Mouse (Mus musculus): Measurements from ENCODE around the gene Ascl2. TPM values are rescaled to one million over a fixed set of nuclear protein-coding genes. Genes with fewer than 3 reads are reported as not detected.

The Ascl2 gene
- polyA plus RNA-seq, 1 experiment = not detected

- no peak overlapping the region for H3K4me3 ChIP-seq (ENCODE audit: insufficient read depth, low read length)
- TF ChIP-seq POLR2A (IDR thresholded peaks at IDR 0.05; ENCODE audit: borderline replicate concordance, low read depth, low read length) (no peak), CTCF (IDR thresholded peaks at IDR 0.05; ENCODE audit: low read depth, low read length) (no peak)
- no peak overlapping the region for H3K27ac ChIP-seq (ENCODE audit: insufficient read depth, low read depth, low read length)
- peaks cover 38% of the 10 kb centered on the region for H3K4me1 ChIP-seq (ENCODE audit: control insufficient read depth, insufficient read depth, low read length)
These were observed 40.9 kb upstream of the Ascl2 start for GRCm38 (mm10) chr7:143009996-143010395.

DNA sequence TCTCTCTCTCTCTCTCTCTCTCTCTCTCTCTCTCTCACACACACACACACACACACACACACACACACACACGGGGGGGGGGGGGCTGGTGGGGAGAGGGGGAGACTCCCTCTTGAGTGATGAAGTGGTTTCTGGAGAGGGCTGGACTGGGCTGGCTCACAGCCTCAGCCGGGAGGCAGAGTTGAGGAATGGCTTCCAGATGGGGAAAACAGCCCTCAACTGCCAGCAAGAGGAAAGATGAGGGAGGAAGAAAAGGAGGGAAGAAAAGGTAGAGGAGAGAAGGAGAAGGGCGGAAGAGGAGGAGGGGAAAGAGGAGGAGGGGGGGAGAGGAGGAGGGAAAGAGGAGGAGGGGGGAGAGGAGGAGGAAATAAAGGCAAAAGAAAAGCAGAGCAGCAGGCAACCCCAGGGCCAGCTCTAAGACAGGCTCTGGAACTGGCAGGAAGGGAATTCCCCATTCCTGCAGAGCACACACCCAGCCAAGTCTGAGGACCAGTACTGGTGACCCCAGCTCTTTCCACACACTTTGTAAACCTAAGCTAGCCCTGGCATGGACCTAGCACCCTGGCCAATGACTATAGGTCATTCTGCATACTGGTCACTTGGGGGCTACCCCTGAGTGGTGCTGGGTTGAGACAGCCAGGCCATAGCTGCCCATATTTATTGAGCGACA, 40.1 kb upstream of the Ascl2 start:
- H3K4me3 ChIP-seq (ENCODE audit: insufficient read depth, low read length) = no peak overlapping the region

GRCm38 (mm10) chr7:143008370-143008926, 39.4 kb upstream of the Ascl2 start:
- no peak; the same call in none of the 2 replicates for TF ChIP-seq CTCF (IDR thresholded peaks at IDR 0.05; ENCODE audit: low read depth, low read length)
- TF ChIP-seq POLR2A (IDR thresholded peaks at IDR 0.05; ENCODE audit: borderline replicate concordance, low read depth, low read length) = no peak
- Histone ChIP-seq H3K4me3 (ENCODE audit: insufficient read depth, low read length) (no peak overlapping the region), H3K4me1 (ENCODE audit: control insufficient read depth, insufficient read depth, low read length) (peaks cover 40% of the 10 kb centered on the region), H3K27ac (ENCODE audit: insufficient read depth, low read depth, low read length) (no peak overlapping the region)

More for the DNA sequence above, 40.1 kb upstream of the Ascl2 start:
- Histone ChIP-seq H3K27ac (ENCODE audit: insufficient read depth, low read depth, low read length) (no peak overlapping the region), H3K4me1 (ENCODE audit: control insufficient read depth, insufficient read depth, low read length) (peaks cover 46% of the 10 kb centered on the region)
- TF ChIP-seq POLR2A (IDR thresholded peaks at IDR 0.05; ENCODE audit: borderline replicate concordance, low read depth, low read length) = no peak
- TF ChIP-seq CTCF (IDR thresholded peaks at IDR 0.05; ENCODE audit: low read depth, low read length) = no peak

GRCm38 (mm10) chr7:143007599-143008369, 38.7 kb upstream of the Ascl2 start:
- Histone ChIP-seq H3K4me3 (ENCODE audit: insufficient read depth, low read length) (no peak overlapping the region), H3K4me1 (ENCODE audit: control insufficient read depth, insufficient read depth, low read length) (peaks cover 40% of the 10 kb centered on the region), H3K27ac (ENCODE audit: insufficient read depth, low read depth, low read length) (no peak overlapping the region)
- TF ChIP-seq POLR2A (IDR thresholded peaks at IDR 0.05; ENCODE audit: borderline replicate concordance, low read depth, low read length) (no peak), CTCF (IDR thresholded peaks at IDR 0.05; ENCODE audit: low read depth, low read length) (peak; percentile 59; the same call in 1 of the 2 replicates)

DNA sequence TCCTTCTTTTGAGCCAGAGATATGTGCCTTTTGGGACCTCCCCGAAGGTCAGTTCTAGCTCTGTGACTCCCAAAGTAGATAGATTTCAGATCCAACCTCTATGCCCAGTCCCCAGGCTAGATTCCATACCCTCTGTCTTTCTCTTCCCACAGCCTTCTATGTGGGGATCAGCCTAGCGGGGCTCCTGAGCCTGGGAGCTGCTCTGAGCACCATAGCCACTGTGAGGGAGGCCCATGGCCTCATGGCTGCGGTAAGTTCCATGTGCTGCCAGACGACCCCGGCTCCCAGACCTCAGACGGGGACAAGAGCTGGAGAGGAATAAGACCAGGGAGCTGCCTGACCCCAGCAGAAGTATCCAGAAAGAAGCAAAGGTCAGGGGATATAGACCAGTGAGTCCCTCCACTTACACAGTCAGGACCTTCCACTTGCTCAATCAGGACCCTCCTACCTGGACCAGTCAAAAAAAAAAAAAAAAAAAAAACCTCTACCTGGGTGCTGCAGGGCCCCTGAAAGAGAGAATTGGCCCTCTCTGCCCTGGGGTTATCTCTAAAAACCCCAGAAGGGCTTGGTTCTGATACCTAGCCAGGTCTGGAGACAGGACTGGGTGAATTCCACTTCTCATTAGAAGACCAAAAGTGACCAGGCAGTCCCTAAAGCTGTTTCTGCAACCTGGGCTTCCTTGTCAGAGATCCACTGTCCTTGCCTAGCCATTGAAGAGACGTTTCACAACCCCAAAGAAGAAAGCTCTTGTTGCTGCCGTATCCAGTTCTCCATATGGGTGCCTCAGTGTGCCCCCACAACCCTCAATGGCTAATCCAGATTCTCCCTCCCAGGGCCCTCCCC, 37.9 kb upstream of the Ascl2 start:
- Histone ChIP-seq H3K27ac (ENCODE audit: insufficient read depth, low read depth, low read length) (no peak overlapping the region), H3K4me3 (ENCODE audit: insufficient read depth, low read length) (no peak overlapping the region), H3K4me1 (ENCODE audit: control insufficient read depth, insufficient read depth, low read length) (peaks cover 40% of the 10 kb centered on the region)
- TF ChIP-seq CTCF (IDR thresholded peaks at IDR 0.05; ENCODE audit: low read depth, low read length) = no peak
- no peak for TF ChIP-seq POLR2A (IDR thresholded peaks at IDR 0.05; ENCODE audit: borderline replicate concordance, low read depth, low read length)

DNA sequence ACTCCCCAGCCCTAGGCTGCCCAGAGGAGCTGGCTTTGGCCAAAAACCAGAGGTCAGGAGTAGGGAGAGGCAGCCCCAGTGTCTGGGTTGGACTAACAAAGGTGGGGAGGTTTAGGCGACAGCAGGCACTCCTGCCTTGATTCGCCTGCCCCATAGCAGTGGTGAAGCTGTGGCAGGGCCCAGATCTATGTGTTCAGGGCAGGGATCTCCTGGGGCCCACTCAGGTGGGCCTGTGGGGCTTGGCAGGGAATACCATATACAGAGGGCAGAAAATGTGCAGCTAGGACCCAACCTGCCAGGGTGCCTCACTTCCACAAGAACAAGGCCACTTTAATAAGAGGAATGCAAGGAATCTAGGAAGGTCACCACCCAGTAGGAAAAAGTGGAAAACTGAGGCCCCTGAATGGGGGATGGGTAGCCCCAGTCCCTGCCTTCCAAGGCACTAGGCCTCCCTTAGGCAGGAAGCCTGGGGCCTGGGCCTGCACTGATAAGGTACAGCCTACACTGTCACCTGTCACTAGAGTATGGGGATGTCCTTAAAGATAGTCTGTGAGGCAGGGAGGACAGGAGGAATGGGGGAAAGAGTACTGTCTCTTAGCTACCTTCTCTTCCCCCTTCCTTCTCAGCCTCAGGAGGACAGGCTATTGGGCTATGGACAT, 37.2 kb upstream of the Ascl2 start:
- peaks cover 40% of the 10 kb centered on the region for H3K4me1 ChIP-seq (ENCODE audit: control insufficient read depth, insufficient read depth, low read length)
- no peak overlapping the region for H3K27ac ChIP-seq (ENCODE audit: insufficient read depth, low read depth, low read length)
- TF ChIP-seq CTCF (IDR thresholded peaks at IDR 0.05; ENCODE audit: low read depth, low read length) (no peak), POLR2A (IDR thresholded peaks at IDR 0.05; ENCODE audit: borderline replicate concordance, low read depth, low read length) (no peak)
- H3K4me3 ChIP-seq (ENCODE audit: insufficient read depth, low read length) = peak overlapping the region; percentile 27

DNA sequence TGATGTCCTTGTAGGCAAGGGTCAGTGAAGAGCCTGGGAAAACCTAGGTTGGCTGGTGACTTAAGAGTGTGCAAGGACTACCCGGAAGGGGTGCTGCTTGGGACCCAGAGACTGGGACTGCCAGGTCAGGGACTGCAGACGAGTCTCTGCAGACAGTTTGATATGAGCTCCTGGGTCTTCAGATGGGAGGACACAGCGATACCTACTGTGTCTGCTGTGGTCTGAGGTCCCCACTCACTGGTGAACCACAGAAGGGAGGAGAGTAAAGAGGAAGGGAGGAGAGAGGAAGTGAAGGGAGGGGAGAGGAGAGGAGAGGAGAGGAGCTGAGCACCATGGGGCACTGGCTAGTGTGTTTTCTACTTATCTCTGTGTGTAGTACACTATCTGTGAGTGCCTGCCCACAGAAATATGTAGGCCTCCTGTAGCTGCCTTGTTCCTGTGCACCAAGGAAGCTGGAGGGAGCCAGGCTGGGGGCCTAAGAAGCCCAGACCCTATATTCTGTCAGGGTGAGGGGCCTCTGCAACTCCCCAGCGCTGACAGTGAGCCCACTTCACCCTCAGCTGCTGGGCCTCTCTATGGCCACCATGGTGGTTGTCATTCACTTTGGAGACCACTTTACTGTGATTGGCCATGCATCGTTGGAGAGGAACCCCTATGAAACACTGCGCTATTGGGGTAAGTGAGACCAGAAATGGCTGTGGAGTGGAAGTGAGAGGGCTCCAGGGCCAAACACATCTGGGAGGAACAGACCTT, 36.5 kb upstream of the Ascl2 start:
- peak overlapping the region; percentile 27 for H3K4me3 ChIP-seq (ENCODE audit: insufficient read depth, low read length)
- peak overlapping the region; percentile 11 for H3K27ac ChIP-seq (ENCODE audit: insufficient read depth, low read depth, low read length)

GRCm38 (mm10) chr7:143004727-143005343, 35.8 kb upstream of the Ascl2 start, which contains the start of gene Tspan32:
Tspan32 (plus strand) TSS chr7:143005046.
- Histone ChIP-seq H3K4me1 (ENCODE audit: control insufficient read depth, insufficient read depth, low read length) (peaks cover 39% of the 10 kb centered on the region), H3K4me3 (ENCODE audit: insufficient read depth, low read length) (peak within 1 kb of the TSS; percentile 27), H3K27ac (ENCODE audit: insufficient read depth, low read depth, low read length) (peak within 1 kb of the TSS; percentile 11)
- TF ChIP-seq CTCF (IDR thresholded peaks at IDR 0.05; ENCODE audit: low read depth, low read length) (no peak), POLR2A (IDR thresholded peaks at IDR 0.05; ENCODE audit: borderline replicate concordance, low read depth, low read length) (no peak)

More for the DNA sequence above, 36.5 kb upstream of the Ascl2 start:
- peaks cover 40% of the 10 kb centered on the region for H3K4me1 ChIP-seq (ENCODE audit: control insufficient read depth, insufficient read depth, low read length)
- TF ChIP-seq CTCF (IDR thresholded peaks at IDR 0.05; ENCODE audit: low read depth, low read length) = no peak
- TF ChIP-seq POLR2A (IDR thresholded peaks at IDR 0.05; ENCODE audit: borderline replicate concordance, low read depth, low read length) = no peak

Data from bone marrow macrophage, adult 2 months (primary cell).